Mouse (Mus musculus) MEL (cell line): Measurements from ENCODE around the gene Acot7. TPM values are rescaled to one million over a fixed set of nuclear protein-coding genes. Genes with fewer than 3 reads are reported as not detected.

ENCODE experiments used
- DNase-seq: peaks from one replicate; pipeline ENCODE4 v3.0.0; 2011; ENCODE audit warnings: low read depth, low spot score
- H3K27ac ChIP-seq: 2 replicates; pipeline ENCODE4 v1.5.1; 2012; ENCODE audit warnings: low read depth, mild to moderate bottlenecking, control low read depth, low read length, moderate library complexity; ENCODE audit not compliant: control insufficient read depth
- H3K27me3 ChIP-seq, 2 experiments: fragments of 150-350 bp in 1 of 2; sonication (generic) in 1 of 2; 2 replicates each; pipeline ENCODE4 v1.6.1; 2012; ENCODE audit warnings: low read length in 2 of 2, mild to moderate bottlenecking in 2 of 2, improper control_type of control experiment in 1 of 2, moderate library complexity in 1 of 2; ENCODE audit not compliant: insufficient read depth in 2 of 2, control insufficient read depth in 1 of 2
- H3K36me3 ChIP-seq, 2 experiments: 2 replicates each; pipeline ENCODE4 v1.6.1; 2012 to 2014; ENCODE audit warnings: low read length in 2 of 2, improper control_type of control experiment in 1 of 2, inconsistent platforms in 1 of 2, mild to moderate bottlenecking in 1 of 2; ENCODE audit not compliant: insufficient read depth in 2 of 2, control insufficient read depth in 1 of 2
- H3K4me1 ChIP-seq, 2 experiments: fragments of 150-350 bp in 1 of 2; sonication (generic) in 1 of 2; 2 replicates each; pipeline ENCODE4 v1.6.1; 2012; ENCODE audit warnings: low read length in 2 of 2, improper control_type of control experiment in 1 of 2, mild to moderate bottlenecking in 1 of 2; ENCODE audit not compliant: insufficient read depth in 2 of 2, control insufficient read depth in 1 of 2
- H3K4me3 ChIP-seq, 2 experiments: fragments of 150-350 bp in 1 of 2; sonication (generic) in 1 of 2; 2 replicates each; pipeline ENCODE4 v1.5.1; 2012; ENCODE audit warnings: low read depth in 2 of 2, low read length in 2 of 2, mild to moderate bottlenecking in 2 of 2, moderate library complexity in 2 of 2, control low read depth in 1 of 2, improper control_type of control experiment in 1 of 2; ENCODE audit not compliant: control insufficient read depth in 1 of 2, insufficient read depth in 1 of 2
- H3K79me2 ChIP-seq: 2 replicates; pipeline ENCODE4 v1.6.1; 2012; ENCODE audit warnings: mild to moderate bottlenecking, low read length, moderate library complexity; ENCODE audit not compliant: control insufficient read depth, poor library complexity, insufficient read depth
- H3K9ac ChIP-seq: 2 replicates; pipeline ENCODE4 v1.6.1; 2012; ENCODE audit warnings: low read depth, mild to moderate bottlenecking, control low read depth, low read length, moderate library complexity; ENCODE audit not compliant: control insufficient read depth, poor library complexity, severe bottlenecking
- H3K9me3 ChIP-seq: fragments of 150-350 bp; sonication (generic); replicated peaks from 2 replicates; pipeline ENCODE4 v1.6.1; 2012; ENCODE audit warnings: mild to moderate bottlenecking, low read length, improper control_type of control experiment, moderate library complexity; ENCODE audit not compliant: insufficient read depth
- CHD1 ChIP-seq: IDR thresholded peaks from 2 replicates; pipeline ENCODE4 v1.6.1; 2012; ENCODE audit warnings: low read depth, mild to moderate bottlenecking, inconsistent platforms, low read length, improper control_type of control experiment
- CHD2 ChIP-seq: IDR thresholded peaks from 2 replicates; pipeline ENCODE4 v1.6.1; 2011; ENCODE audit warnings: low read length, improper control_type of control experiment
- CTCF ChIP-seq, 3 experiments: IDR thresholded peaks in 2 of 3; conservative IDR thresholded peaks in 1 of 3; 2 replicates each; pipeline ENCODE4 v1.5.1; 2011 to 2012; ENCODE audit warnings: low read length in 3 of 3, low read depth in 2 of 3, mild to moderate bottlenecking in 2 of 3, improper control_type of control experiment in 1 of 3, inconsistent platforms in 1 of 3, mixed read lengths in 1 of 3, moderate library complexity in 1 of 3; ENCODE audit not compliant: control insufficient read depth in 1 of 3, insufficient read depth in 1 of 3, poor library complexity in 1 of 3, severe bottlenecking in 1 of 3
- E2F4 ChIP-seq: IDR thresholded peaks from 2 replicates; pipeline ENCODE4 v1.6.1; 2011; ENCODE audit warnings: low read depth, low read length, improper control_type of control experiment, borderline replicate concordance
- ELF1 ChIP-seq: IDR thresholded peaks from 2 replicates; pipeline ENCODE4 v1.6.1; 2014; ENCODE audit warnings: low read depth, mild to moderate bottlenecking, inconsistent platforms, low read length, improper control_type of control experiment, moderate library complexity
- EP300 ChIP-seq, 2 experiments: IDR thresholded peaks; 2 replicates each; pipeline ENCODE4 v1.6.1; 2011; ENCODE audit warnings: improper control_type of control experiment in 2 of 2, low read length in 2 of 2, low read depth in 1 of 2, mild to moderate bottlenecking in 1 of 2
- ETS1 ChIP-seq: IDR thresholded peaks from 2 replicates; pipeline ENCODE4 v1.6.1; 2012; ENCODE audit warnings: low read depth, mild to moderate bottlenecking, inconsistent platforms, low read length, improper control_type of control experiment, moderate library complexity
- GABPA ChIP-seq: IDR thresholded peaks from 2 replicates; pipeline ENCODE4 v1.6.1; 2012; ENCODE audit warnings: low read depth, mild to moderate bottlenecking, inconsistent platforms, low read length, improper control_type of control experiment, moderate library complexity
- GATA1 ChIP-seq: IDR thresholded peaks from 2 replicates; pipeline ENCODE4 v1.6.1; 2011; ENCODE audit warnings: low read depth, low read length, improper control_type of control experiment
- KAT2A ChIP-seq: conservative IDR thresholded peaks from 2 replicates; pipeline ENCODE4 v1.6.1; 2012; ENCODE audit warnings: low read depth, low read length, improper control_type of control experiment, inconsistent platforms
- MAFK ChIP-seq: IDR thresholded peaks from 2 replicates; pipeline ENCODE4 v1.6.1; 2011; ENCODE audit warnings: low read depth, mild to moderate bottlenecking, low read length, improper control_type of control experiment, borderline replicate concordance
- MAX ChIP-seq: IDR thresholded peaks from 2 replicates; pipeline ENCODE4 v1.6.1; 2011; ENCODE audit warnings: low read length, improper control_type of control experiment
- MAZ ChIP-seq: IDR thresholded peaks from 2 replicates; pipeline ENCODE4 v1.6.1; 2012; ENCODE audit warnings: low read depth, mild to moderate bottlenecking, inconsistent platforms, low read length, improper control_type of control experiment
- MXI1 ChIP-seq: IDR thresholded peaks from 2 replicates; pipeline ENCODE4 v1.6.1; 2011; ENCODE audit warnings: mild to moderate bottlenecking, low read depth, low read length, improper control_type of control experiment
- MYB ChIP-seq: IDR thresholded peaks from 2 replicates; pipeline ENCODE4 v1.6.1; 2011; ENCODE audit warnings: mild to moderate bottlenecking, low read depth, low read length, improper control_type of control experiment
- MYC ChIP-seq: IDR thresholded peaks from 2 replicates; pipeline ENCODE4 v1.6.1; 2011; ENCODE audit warnings: low read depth, mild to moderate bottlenecking, low read length, improper control_type of control experiment, moderate library complexity
- NRF1 ChIP-seq: IDR thresholded peaks from 2 replicates; pipeline ENCODE4 v1.6.1; 2014; ENCODE audit warnings: low read depth, mild to moderate bottlenecking, inconsistent platforms, low read length, improper control_type of control experiment, moderate library complexity; ENCODE audit not compliant: poor library complexity, insufficient read depth, severe bottlenecking
- POLR2AphosphoS2 ChIP-seq: IDR thresholded peaks from 2 replicates; pipeline ENCODE4 v1.6.1; 2011; ENCODE audit warnings: low read length, improper control_type of control experiment
- POLR2AphosphoS5 ChIP-seq: IDR thresholded peaks from 2 replicates; pipeline ENCODE4 v1.6.1; 2012; ENCODE audit warnings: low read depth, borderline replicate concordance, mild to moderate bottlenecking, inconsistent platforms, low read length, moderate library complexity, mixed read lengths
- RCOR1 ChIP-seq: IDR thresholded peaks from 2 replicates; pipeline ENCODE4 v1.6.1; 2012; ENCODE audit warnings: low read depth, mild to moderate bottlenecking, inconsistent platforms, low read length, improper control_type of control experiment
- SIN3A ChIP-seq: IDR thresholded peaks from 2 replicates; pipeline ENCODE4 v1.6.1; 2012; ENCODE audit warnings: low read length, improper control_type of control experiment, inconsistent platforms
- TAL1 ChIP-seq: IDR thresholded peaks from 2 replicates; pipeline ENCODE4 v1.6.1; 2012; ENCODE audit warnings: mild to moderate bottlenecking, inconsistent platforms, low read length, moderate library complexity, mixed read lengths
- TBP ChIP-seq: IDR thresholded peaks from 2 replicates; pipeline ENCODE4 v1.8.0; 2011; ENCODE audit warnings: low read depth, low read length, improper control_type of control experiment
- USF1 ChIP-seq: IDR thresholded peaks from 2 replicates; pipeline ENCODE4 v1.6.1; 2014; ENCODE audit warnings: low read depth, mild to moderate bottlenecking, inconsistent platforms, low read length, improper control_type of control experiment, moderate library complexity
- ZKSCAN1 ChIP-seq: IDR thresholded peaks from 2 replicates; pipeline ENCODE4 v1.6.1; 2012; ENCODE audit warnings: low read depth, mild to moderate bottlenecking, inconsistent platforms, low read length, improper control_type of control experiment, moderate library complexity
- polyA plus RNA-seq, 2 experiments: library from polyadenylated mRNA; stranded (reverse) in 1 of 2; unstranded in 1 of 2; fragments of >175 nt in 1 of 2; fragments of >200 nt in 1 of 2; gene quantifications; 2 replicates each; pipeline versions ENCODE4 v1.2.1 to v1.2.4; 2012; ENCODE audit warnings: low replicate concordance in 2 of 2, low read depth in 1 of 2; ENCODE audit not compliant: insufficient read length in 2 of 2, insufficient read depth in 1 of 2, missing spikeins in 1 of 2
- total RNA-seq: library from RNA; depleted of rRNA; stranded (reverse); fragments of 300-350 nt; gene quantifications from 2 replicates; pipeline ENCODE4 v1.2.3, GENCODE M21; 2012

The Acot7 gene
- total and polyA plus RNA-seq, 3 experiments = 92.7 to 127 TPM; not detected in 1

DNA sequence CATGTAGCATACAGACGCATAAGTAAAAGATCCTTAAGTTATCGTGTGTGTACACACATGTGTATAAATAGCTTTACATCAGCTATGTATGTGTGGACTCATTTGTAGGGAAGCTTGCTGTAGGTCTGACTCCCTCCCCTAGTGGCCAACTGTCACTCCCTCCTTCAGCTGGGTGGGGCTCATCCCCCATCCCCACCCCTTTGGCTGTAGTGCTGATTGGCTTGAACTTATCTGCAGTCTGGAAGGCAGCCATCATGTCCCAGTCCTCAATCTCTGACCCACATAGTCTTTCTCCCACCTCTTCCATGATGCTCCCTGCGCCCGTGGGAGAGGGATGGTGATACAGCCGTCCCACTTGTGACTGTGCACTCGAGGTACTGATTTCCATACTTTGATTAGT, 26.7 kb downstream of the Acot7 start:
- no peak overlapping the region for H3K9ac ChIP-seq
- peaks cover 0 to 27% of the 10 kb centered on the region in 2 experiments; a peak in 3 of 4 replicates for H3K36me3 ChIP-seq
- H3K9me3 ChIP-seq = no peaks in the 10 kb centered on the region
- H3K4me3 ChIP-seq = no peak overlapping the region
- peaks cover 12% of the 10 kb centered on the region; the same call in 1 of the 2 replicates for H3K79me2 ChIP-seq
- peaks cover 13 to 34% of the 10 kb centered on the region in 2 experiments for H3K4me1 ChIP-seq
- H3K27ac ChIP-seq = no peak overlapping the region
- H3K27me3 ChIP-seq = no peaks in the 10 kb centered on the region
- peak; percentile 69 for TF ChIP-seq RCOR1
- peak; percentile 55; the same call in 1 of the 2 replicates for TF ChIP-seq SIN3A
- TF ChIP-seq MAZ = peak; percentile 70; the same call in 1 of the 2 replicates
- TF ChIP-seq POLR2AphosphoS2 = no peak
- TF ChIP-seq MXI1 = 0 out of 2 replicates have a peak, but pooled peaks have one; percentile 47
- no peak for TF ChIP-seq TBP
- TF ChIP-seq MYB = 0 out of 2 replicates have a peak, but pooled peaks have one; percentile 18
- TF ChIP-seq E2F4 = no peak
- peak; percentile 47 for TF ChIP-seq GATA1
- no peak for TF ChIP-seq ELF1
- TF ChIP-seq MAX = no peak
- no peak for TF ChIP-seq CHD2
- no peak for TF ChIP-seq MAFK
- TF ChIP-seq NRF1 = no peak
- TF ChIP-seq ETS1 = peak; percentile 36; the same call in 1 of the 2 replicates
- TF ChIP-seq CTCF (IDR thresholded peaks at IDR 0.05 in 2 of 3, conservative IDR thresholded peaks at IDR 0.05 in 1 of 3; ENCODE audit: control insufficient read depth in 1 of 3, insufficient read depth in 1 of 3, low read depth in 2 of 3, low read length in 3 of 3, poor library complexity in 1 of 3, severe bottlenecking in 1 of 3) = peak in 2 of 3 experiments; percentile 29 to 55; a peak in 4 of 6 replicates
- TF ChIP-seq MYC = no peak
- no peak for TF ChIP-seq CHD1
- TF ChIP-seq TAL1 = no peak
- no peak for TF ChIP-seq ZKSCAN1
- TF ChIP-seq GABPA = no peak
- TF ChIP-seq USF1 = no peak
- no peak for TF ChIP-seq KAT2A
- TF ChIP-seq POLR2AphosphoS5 = no peak
- peak; percentile 36 to 38; a peak in 3 of 4 replicates for TF ChIP-seq EP300 (IDR thresholded peaks at IDR 0.05; ENCODE audit: low read depth in 1 of 2, low read length in 2 of 2)
- TF ChIP-seq, all 39 proteins: peak for 9
- DNase-seq = peak; percentile 86
